Mouse (Mus musculus): ENCODE measurements around the gene Rad50. TPM values are rescaled to one million over a fixed set of nuclear protein-coding genes. Genes with fewer than 3 reads are reported as not detected.

The Rad50 gene
- total RNA-seq, 2 experiments from 2014 or later: 12.1 to 17.1 TPM

Other genes starting within 250 kb of the Rad50 start
- not detected for gene Gm9837, start 236.8 kb downstream of the Rad50 start, total RNA-seq (2021)
- gene Gm9945, start 227.2 kb downstream of the Rad50 start, total RNA-seq (2021): not detected
- gene Sowaha, start 227.0 kb downstream of the Rad50 start, total RNA-seq (2021): under 1 TPM; 0.20 to 0.30 TPM
- 10 to 100 TPM; 35.0 to 42.6 TPM for gene Sept8, start 188.1 kb downstream of the Rad50 start, total RNA-seq (2021)
- 10 to 100 TPM; 24.1 to 31.1 TPM for gene Kif3a, start 139.9 kb downstream of the Rad50 start, total RNA-seq (2021)
- gene Il4, start 88.7 kb downstream of the Rad50 start, total RNA-seq (2021): not detected
- not detected for gene Il13, start 72.6 kb downstream of the Rad50 start, total RNA-seq (2021)
- gene Il5, start 13.5 kb upstream of the Rad50 start, total RNA-seq (2021): not detected
- 10 to 100 TPM; 24.3 to 26.0 TPM for gene Irf1, start 62.7 kb upstream of the Rad50 start, total RNA-seq (2021)
- 1 to 10 TPM in 1 of 2 experiments, not detected in 1; 1.1 TPM for gene Gm17334, start 65.9 kb upstream of the Rad50 start, total RNA-seq (2021)
- gene Gm12216, start 151.9 kb upstream of the Rad50 start, total RNA-seq (2021): 1 to 10 TPM; 5.2 to 7.5 TPM
- 10 to 100 TPM; 41.2 to 41.8 TPM for gene Slc22a5, start 184.3 kb upstream of the Rad50 start, total RNA-seq (2021)